Mouse (Mus musculus) neural tube, embryonic 12.5 days (tissue): Measurements from ENCODE around the gene Zfp982. TPM values are rescaled to one million over a fixed set of nuclear protein-coding genes. Genes with fewer than 3 reads are reported as not detected.
"Not testable (repeated sequence)": the region's sequence is repeated elsewhere in the genome, so short reads cannot be mapped to it uniquely, and the experiment has no call there.

Experiments
- ATAC-seq: fragments of 200-750 bp; cut with Nextera tagmentation; 2 replicates; pipeline ENCODE4 v1.8.0; 2017; ENCODE audit warnings: low read depth, mild to moderate bottlenecking, moderate TSS enrichment, moderate library complexity; ENCODE audit not compliant: low FRiP score
- H3K27ac ChIP-seq: fragments of 300-500 bp; sonication (generic); 2 replicates; pipeline ENCODE4 v1.5.1; 2016
- H3K27me3 ChIP-seq: fragments of 300-500 bp; sonication (generic); replicated peaks from 2 replicates; pipeline ENCODE4 v1.6.1; 2016; ENCODE audit warnings: mild to moderate bottlenecking
- H3K36me3 ChIP-seq: fragments of 300-500 bp; sonication (generic); 2 replicates; pipeline ENCODE4 v1.6.1; 2016; ENCODE audit warnings: mild to moderate bottlenecking
- H3K4me1 ChIP-seq: fragments of 300-500 bp; sonication (generic); 2 replicates; pipeline ENCODE4 v1.6.1; 2016
- H3K4me2 ChIP-seq: fragments of 300-500 bp; sonication (generic); replicated peaks from 2 replicates; pipeline ENCODE4 v1.6.1; 2016; ENCODE audit warnings: mild to moderate bottlenecking
- H3K4me3 ChIP-seq: fragments of 300-500 bp; sonication (generic); 2 replicates; pipeline ENCODE4 v1.5.1; 2016
- H3K9ac ChIP-seq: fragments of 300-500 bp; sonication (generic); 2 replicates; pipeline ENCODE4 v1.6.1; 2016; ENCODE audit warnings: mild to moderate bottlenecking
- H3K9me3 ChIP-seq: fragments of 300-500 bp; sonication (generic); 2 replicates; pipeline ENCODE4 v1.6.1; 2016; ENCODE audit warnings: mild to moderate bottlenecking
- WGBS: fragments of 180-500 bp; shearing (Covaris S2); methylation state at CpG from one replicate; pipeline ENCODE4 v1.1.7; 2016; 5-methylcytosine and 5-hydroxymethylcytosine counted together
- polyA plus RNA-seq: library from polyadenylated mRNA; unstranded; fragments of >200 nt; fragmentation: Nextera tagmentation; extraction: Ambion mirVana; gene quantifications from 2 replicates; pipeline ENCODE4 v1.2.1, GENCODE M21; 2016

The Zfp982 gene
- polyA plus RNA-seq, 1 experiment from 2014 or later: 6.3 TPM

GRCm38 (mm10) chr4:147525125-147525524 lies 32.9 kb downstream of the Zfp982 start:
- Histone ChIP-seq H3K36me3 (no peaks in the 10 kb centered on the region), H3K27me3 (no peaks in the 10 kb centered on the region), H3K4me2 (no peak overlapping the region), H3K9me3 (peaks cover 51% of the 10 kb centered on the region), H3K4me1 (no peaks in the 10 kb centered on the region), H3K4me3 (no peak overlapping the region), H3K27ac (no peak overlapping the region), H3K9ac (no peak overlapping the region)
- no peak for ATAC-seq
- WGBS: 90% methylated on average over 1 of the region's 1 CpGs

- no peaks in the 10 kb centered on the region for H3K27me3 ChIP-seq
- no peak overlapping the region for H3K4me2 ChIP-seq
- 88% methylated on average over 1 of the region's 1 CpGs for WGBS
- H3K4me1 ChIP-seq: no peaks in the 10 kb centered on the region
- no peak overlapping the region for H3K27ac ChIP-seq
- no peak overlapping the region for H3K4me3 ChIP-seq
- H3K9me3 ChIP-seq: peaks cover 37% of the 10 kb centered on the region
- H3K36me3 ChIP-seq: no peaks in the 10 kb centered on the region
- ATAC-seq: no peak
- no peak overlapping the region for H3K9ac ChIP-seq
Measured at GRCm38 (mm10) chr4:147530366-147530765, 38.1 kb downstream of the Zfp982 start.

- H3K4me1 ChIP-seq, ATAC-seq: not testable (repeated sequence)
- peaks cover 48% of the 10 kb centered on the region for H3K9me3 ChIP-seq
Measured at GRCm38 (mm10) chr4:147535916-147536315, 43.7 kb downstream of the Zfp982 start.

DNA sequence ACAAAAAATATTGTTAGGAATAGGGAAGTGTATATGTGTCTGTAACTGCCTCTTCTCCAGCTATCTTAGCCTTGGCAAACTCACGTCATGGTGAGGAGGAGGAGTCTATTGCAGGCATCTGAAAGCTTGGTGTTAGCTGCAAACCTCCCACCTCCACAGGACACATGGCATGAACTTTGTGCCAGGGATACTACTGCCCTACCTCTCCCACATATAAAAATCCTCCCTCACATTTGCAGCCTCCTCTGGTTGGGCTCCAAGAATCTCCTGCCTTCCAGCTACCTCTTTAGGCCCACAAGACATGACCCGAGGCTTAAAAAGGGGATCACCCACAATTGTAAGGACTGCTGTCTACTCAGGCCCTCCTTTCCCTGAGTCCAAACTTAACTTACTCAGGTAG lies 45.5 kb downstream of the Zfp982 start:
- no peak for ATAC-seq
- 79% methylated on average over 2 of the region's 2 CpGs for WGBS
- peaks cover 48% of the 10 kb centered on the region for H3K9me3 ChIP-seq
- H3K4me3 ChIP-seq: no peak overlapping the region
- no peak overlapping the region for H3K4me2 ChIP-seq
- no peaks in the 10 kb centered on the region for H3K27me3 ChIP-seq
- H3K36me3 ChIP-seq: no peaks in the 10 kb centered on the region
- no peaks in the 10 kb centered on the region for H3K4me1 ChIP-seq
- no peak overlapping the region for H3K9ac ChIP-seq
- no peak overlapping the region for H3K27ac ChIP-seq

More at GRCm38 (mm10) chr4:147535916-147536315, 43.7 kb downstream of the Zfp982 start:
- not testable (repeated sequence) for H3K4me2 ChIP-seq, H3K27me3 ChIP-seq, H3K27ac ChIP-seq, H3K36me3 ChIP-seq, H3K9ac ChIP-seq, H3K4me3 ChIP-seq

GRCm38 (mm10) chr4:147539918-147540317 lies 47.7 kb downstream of the Zfp982 start, which contains the start of gene Gm16503:
Gm16503 (plus strand) TSS chr4:147540218.
- WGBS: 88% methylated on average over 3 of the region's 3 CpGs
- H3K27ac ChIP-seq, H3K4me2 ChIP-seq, H3K36me3 ChIP-seq, H3K4me1 ChIP-seq, H3K4me3 ChIP-seq, ATAC-seq, H3K27me3 ChIP-seq, H3K9ac ChIP-seq: not testable (repeated sequence)
- peaks cover 59% of the 10 kb centered on the region for H3K9me3 ChIP-seq

- no peak for ATAC-seq
- no peaks in the 10 kb centered on the region for H3K4me1 ChIP-seq
- no peak overlapping the region for H3K4me3 ChIP-seq
- no peaks in the 10 kb centered on the region for H3K27me3 ChIP-seq
- H3K27ac ChIP-seq: no peak overlapping the region
- H3K4me2 ChIP-seq: no peak overlapping the region
- no peak overlapping the region for H3K9ac ChIP-seq
- no peaks in the 10 kb centered on the region for H3K36me3 ChIP-seq
- peaks cover 50% of the 10 kb centered on the region for H3K9me3 ChIP-seq
Measured at GRCm38 (mm10) chr4:147541105-147541504, 48.9 kb downstream of the Zfp982 start.

DNA sequence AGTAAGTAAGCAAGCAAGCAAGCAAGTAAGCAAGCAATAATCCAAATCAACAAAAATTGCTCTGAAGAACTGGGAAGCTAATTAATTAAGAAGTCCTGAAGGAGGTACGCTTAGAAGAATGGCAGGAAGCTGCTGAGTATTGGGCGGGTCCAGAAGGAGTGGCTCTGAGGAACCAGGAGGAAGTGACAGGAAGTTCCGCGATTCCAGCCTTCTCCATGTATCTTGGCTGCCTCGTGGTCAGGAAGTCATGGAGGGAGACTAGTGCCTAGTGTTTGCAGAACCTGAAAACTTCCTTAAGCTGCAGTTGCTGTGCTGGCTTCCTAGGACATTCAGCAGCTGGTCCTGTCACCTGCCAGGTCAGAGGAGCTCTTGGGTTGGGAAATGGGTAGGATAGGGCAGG lies 60.9 kb downstream of the Zfp982 start, which contains the start of gene Zfp985:
Gene Zfp985 (plus strand): TSS at position 207 of the 400 bp plus-strand sequence.
- 83% methylated on average over 5 of the region's 5 CpGs for WGBS
- not testable (repeated sequence) for ATAC-seq, H3K4me1 ChIP-seq

DNA sequence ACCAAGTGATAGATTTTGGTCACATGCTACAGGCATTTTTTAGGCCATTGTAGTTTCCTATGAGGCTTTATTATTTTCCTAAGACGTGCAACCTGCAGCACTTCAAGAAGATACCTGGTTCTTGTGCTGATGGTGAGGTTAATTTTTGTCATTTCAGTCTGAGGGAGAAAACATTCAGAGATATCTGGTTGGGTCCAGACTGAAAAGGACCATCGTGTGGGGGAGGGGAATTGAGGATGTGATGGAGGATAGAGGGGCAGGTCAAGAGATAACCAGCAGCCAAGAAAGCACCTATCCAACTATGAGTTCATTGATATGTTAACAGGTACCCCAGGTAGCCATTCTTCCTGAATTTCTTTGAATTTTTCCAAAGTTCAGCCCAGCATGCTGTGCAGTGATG lies 62.1 kb downstream of the Zfp982 start:
- peaks cover 18% of the 10 kb centered on the region for H3K9me3 ChIP-seq
- not testable (repeated sequence) for H3K27ac ChIP-seq, H3K4me2 ChIP-seq, H3K36me3 ChIP-seq, H3K4me1 ChIP-seq, H3K27me3 ChIP-seq, ATAC-seq, H3K9ac ChIP-seq, H3K4me3 ChIP-seq
- 76% methylated on average over 2 of the region's 2 CpGs for WGBS

More for the DNA sequence above, 60.9 kb downstream of the Zfp982 start, which contains the start of gene Zfp985:
- not testable (repeated sequence) for H3K36me3 ChIP-seq, H3K9ac ChIP-seq, H3K27ac ChIP-seq, H3K27me3 ChIP-seq, H3K4me2 ChIP-seq, H3K4me3 ChIP-seq
- H3K9me3 ChIP-seq: peaks cover 18% of the 10 kb centered on the region

GRCm38 (mm10) chr4:147556921-147557320 lies 64.7 kb downstream of the Zfp982 start:
- 78% methylated on average over 1 of the region's 1 CpGs for WGBS
- not testable (repeated sequence) for H3K4me1 ChIP-seq, ATAC-seq, H3K9ac ChIP-seq, H3K27me3 ChIP-seq, H3K36me3 ChIP-seq, H3K4me2 ChIP-seq, H3K27ac ChIP-seq, H3K4me3 ChIP-seq
- peaks cover 22% of the 10 kb centered on the region for H3K9me3 ChIP-seq

DNA sequence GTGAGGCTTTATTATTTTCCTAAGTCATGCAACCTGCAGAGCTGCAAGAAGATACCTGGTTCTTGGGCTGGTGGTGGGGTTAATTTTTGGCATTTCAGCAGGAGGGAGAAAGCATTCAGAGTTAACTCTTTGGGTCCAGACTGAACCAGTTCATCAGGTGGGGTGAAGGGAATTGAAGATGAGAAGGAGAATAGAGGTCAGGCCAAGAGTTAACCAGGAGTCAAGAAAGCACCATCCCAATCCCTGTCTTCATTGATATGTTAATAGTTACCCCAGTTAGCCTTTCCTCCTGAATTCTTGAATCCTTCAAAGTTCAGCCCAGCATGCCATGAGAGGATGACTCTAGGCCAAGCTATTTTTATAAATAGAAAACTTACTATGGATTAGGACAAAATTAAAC lies 65.8 kb downstream of the Zfp982 start:
- not testable (repeated sequence) for H3K27me3 ChIP-seq, H3K36me3 ChIP-seq, H3K27ac ChIP-seq, H3K4me3 ChIP-seq, H3K4me1 ChIP-seq, H3K9ac ChIP-seq, ATAC-seq, H3K4me2 ChIP-seq
- H3K9me3 ChIP-seq: peaks cover 16% of the 10 kb centered on the region

GRCm38 (mm10) chr4:147559096-147559495 lies 66.9 kb downstream of the Zfp982 start:
- H3K4me1 ChIP-seq, H3K27me3 ChIP-seq, H3K4me2 ChIP-seq, H3K4me3 ChIP-seq, H3K27ac ChIP-seq, H3K36me3 ChIP-seq, ATAC-seq, H3K9ac ChIP-seq: not testable (repeated sequence)
- WGBS: 70% methylated on average over 1 of the region's 1 CpGs
- H3K9me3 ChIP-seq: peaks cover 10% of the 10 kb centered on the region; the same call in 1 of the 2 replicates
